Mouse (Mus musculus): ENCODE measurements around the gene Mybpc2. TPM values are rescaled to one million over a fixed set of nuclear protein-coding genes. Genes with fewer than 3 reads are reported as not detected.

Gene Mybpc2
- not detected for total RNA-seq (2023)

DNA sequence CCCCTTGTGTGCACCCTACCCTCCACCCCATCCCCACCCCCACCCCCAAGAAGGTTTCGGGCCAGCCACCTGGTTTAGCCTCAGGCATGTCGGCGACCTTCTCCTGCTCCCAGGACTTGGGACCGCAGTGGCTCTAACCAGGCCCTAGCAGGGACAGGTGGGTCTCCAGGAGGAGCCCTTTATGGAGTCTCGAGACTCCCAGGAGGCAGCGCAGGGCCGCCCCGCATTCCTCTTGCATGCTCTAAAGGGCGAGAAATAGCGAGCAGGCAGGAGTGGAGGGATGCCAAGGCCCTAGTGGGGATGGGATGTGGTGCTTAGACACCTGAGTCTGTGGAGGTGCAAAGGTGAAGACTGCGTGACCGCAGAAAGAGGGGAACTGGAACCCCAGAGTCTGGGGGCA is at the start of gene Mybpc2:
Gene Mybpc2, minus strand, starts transcription at position 155 of the 400 bp plus-strand sequence.

DNA sequence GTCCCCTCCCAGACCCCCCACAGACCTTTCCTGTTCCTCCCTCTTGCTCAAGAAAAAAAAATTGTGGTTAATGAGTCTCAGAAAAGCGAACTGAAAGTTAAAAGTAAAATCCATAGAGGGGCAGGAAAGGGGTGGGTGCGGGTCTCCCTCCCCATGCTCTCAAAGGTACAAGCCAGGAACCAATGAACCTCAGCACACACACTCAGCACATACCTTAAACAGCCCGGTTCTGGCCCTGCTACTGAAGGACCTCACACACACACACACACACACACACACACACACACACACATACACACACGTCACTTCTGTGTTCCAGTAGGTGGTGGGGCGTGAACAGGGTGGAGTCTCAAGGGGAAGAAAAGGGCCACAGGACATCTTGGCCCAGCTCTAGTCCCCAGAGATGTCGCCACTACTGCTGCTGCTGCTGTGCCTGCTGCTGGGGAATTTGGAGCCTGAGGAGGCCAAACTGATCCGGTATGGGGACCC is 47.8 kb upstream of the Mybpc2 start, which contains the start of gene Napsa:
Gene Napsa, plus strand, starts transcription at position 168 of the 489 bp plus-strand sequence.

DNA sequence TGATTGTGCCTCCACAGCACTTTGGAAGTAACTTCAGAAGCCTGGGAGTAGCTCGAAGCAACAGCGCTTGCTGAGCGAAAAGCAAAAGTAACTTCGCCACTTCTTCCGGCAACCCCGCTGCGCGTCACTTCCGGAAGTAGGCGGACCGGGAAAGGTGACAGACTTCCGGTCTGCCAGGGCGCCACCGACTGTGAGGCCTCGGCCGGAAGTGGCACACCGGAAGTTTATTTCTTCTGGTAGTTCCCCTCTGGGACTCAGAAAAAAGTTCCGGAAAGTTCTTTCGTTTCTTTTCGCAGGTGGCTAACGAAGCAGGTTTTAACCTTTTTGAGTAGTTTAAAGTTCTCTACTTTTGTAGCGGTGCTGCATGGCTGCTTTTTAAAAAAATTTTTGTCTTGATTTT is 29.4 kb upstream of the Mybpc2 start, which contains the start of gene Nr1h2:
Gene Nr1h2, minus strand, starts transcription at position 126 of the 400 bp plus-strand sequence.

DNA sequence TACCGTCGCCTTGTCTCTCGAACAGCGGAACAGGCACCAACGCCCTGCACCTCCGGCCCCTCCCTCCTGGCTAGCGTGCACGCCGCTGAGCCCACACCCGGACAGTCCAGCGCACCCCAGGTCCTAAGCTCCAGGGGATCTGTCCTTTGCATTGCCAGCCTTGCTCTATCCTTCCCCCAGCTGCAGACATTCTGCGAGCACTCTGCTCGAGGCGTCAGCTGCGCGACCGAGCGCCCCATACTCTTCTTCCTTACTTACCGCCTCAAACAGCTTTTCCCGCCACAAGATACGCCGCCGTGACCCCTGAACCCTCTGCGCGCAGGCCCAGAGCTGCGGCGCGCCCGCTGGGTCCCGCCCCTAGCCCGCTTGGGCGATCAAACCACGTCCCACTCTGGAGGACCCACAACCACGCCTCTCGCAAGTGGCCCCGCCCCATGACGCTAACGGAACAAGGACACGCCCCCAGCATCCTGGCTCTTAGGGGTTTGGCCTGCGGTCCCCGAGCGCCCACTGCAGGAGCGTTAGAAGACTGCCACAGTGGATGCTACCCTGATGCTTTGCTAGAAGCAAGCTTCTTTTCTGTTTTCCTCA is 24.1 kb upstream of the Mybpc2 start, which contains the start of gene Pold1:
Gene Pold1, minus strand, starts transcription at position 353 of the 591 bp plus-strand sequence.

DNA sequence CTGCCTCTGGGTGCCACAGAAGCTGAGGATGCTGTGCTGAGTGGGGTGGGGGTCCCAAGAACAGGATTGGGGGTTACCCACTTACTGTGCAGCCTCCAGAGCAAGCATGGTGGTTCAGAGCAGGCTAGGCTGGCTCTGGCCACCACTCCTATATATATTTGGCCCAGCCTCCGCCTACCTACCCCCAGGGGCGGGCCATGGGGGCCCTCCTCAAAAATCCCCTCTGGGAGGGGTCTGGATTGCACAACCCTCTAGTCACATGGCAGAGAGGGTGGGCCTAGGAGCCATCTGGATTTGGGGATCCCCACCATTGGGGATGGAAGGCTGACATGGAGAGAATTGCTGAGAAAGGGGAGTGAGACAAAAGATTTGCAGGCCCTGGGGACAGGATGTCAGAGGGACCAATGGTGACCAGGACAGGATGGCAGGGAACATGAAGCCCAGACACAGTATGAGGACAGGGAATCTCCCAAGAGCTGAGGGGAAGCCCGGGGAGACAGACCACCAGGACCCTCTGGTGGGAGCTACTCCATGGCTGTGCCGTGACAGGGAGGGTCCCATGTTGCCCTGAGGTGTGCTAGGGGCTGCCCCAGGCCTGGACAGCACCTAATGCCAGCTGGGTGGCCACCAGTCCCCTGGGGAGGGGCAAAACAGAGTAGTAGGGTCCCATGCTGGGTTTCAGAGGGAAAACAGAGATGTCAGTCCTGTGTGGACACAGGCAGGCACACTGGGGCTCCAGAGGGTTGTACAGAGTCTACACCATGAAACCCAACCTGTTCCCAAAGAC is 7.7 kb upstream of the Mybpc2 start, which contains the start of gene Spib:
Gene Spib, minus strand, starts transcription at position 126 of the 787 bp plus-strand sequence.

DNA sequence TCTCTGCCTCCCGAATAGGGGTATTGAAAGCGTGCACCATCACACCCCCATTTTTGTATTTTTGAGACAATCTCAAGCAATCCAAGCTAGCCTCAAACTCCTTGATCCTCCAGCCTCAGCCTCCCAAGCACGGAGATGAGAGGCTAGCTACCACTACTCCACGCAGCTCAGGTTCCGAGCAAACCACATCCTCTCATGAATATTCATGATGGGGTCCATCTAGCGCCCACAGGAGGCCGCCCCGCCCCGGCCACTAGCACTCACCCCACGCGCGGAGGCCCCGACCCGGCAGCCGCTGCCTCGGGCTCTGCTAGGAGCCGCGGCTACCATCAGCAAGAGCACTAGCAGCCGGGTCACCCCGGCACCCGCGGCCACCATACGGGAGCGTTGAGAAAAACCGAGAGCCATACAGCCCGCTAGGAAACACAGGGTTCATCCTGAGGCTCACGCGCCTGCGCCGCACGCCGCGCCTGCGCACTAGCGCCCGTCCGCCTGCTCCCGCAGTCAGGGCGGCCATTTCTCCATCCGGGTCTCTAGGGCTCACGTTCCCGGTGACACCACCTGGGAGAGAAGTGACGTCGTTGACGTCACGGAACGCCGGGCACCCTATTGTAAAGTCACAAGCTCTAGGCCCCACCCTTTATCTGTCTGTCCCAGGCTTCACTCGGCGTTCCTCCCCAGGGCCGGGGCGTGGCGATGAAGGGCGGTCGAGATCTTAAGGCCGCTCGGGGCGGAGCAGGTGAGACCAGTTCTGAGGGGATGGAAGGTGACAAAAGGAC is 28.3 kb downstream of the Mybpc2 start, which contains the start of the genes Emc10 and Fam71e1:
Gene Emc10, minus strand, starts transcription at position 538 of the 779 bp plus-strand sequence.
Gene Fam71e1, plus strand, starts transcription at position 590 of the 779 bp plus-strand sequence.

DNA sequence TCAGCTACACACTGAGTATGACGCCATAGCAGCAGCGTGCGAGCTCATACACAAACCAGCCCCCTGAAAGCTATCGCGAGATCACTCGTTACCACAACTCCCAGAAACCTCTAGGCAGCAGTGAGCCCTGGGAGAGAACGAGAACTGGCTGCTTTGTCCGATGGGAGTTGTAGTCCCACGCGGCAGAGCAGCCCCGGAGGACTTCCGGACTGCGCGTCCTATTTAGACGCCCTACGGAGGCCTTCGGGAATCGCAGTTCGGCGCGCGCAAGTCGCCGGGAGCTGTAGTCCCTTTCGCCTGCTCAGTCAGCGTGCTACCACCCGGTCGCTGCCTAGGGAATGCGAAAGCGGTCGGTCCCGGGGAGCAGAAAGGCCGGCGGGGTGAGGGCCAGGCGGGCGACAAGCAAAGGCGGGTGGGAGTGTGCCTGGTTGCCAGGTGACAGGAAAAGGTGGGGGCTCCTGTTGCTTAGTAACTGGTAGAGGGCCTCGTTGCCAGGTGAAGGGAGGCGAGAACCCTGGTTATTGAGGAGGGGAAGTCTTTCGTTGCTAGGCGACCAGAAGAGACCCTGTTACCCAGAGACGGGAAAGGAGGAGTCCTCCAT is 56.5 kb downstream of the Mybpc2 start, which contains the start of gene Josd2:
Gene Josd2, plus strand, starts transcription at position 170 of the 601 bp plus-strand sequence.

DNA sequence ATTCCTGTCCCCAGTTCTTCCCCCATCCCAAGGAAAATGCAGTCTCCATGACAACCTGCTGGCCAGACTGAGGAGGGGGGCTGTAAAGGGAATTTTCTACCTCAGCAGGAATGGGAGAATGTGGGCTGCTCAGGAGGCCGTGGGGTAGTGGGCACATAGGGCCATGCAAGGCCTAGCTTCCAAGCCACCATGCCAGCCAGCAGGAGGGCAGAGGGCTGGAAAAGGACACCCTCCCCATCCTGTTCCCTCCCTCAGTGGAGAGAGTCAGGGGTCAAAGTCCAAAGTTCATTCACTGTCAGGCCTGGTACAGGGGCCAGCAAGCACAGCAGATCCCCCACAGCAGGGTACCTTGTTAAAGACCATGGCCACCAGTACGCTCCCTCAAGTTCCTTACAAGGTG is 59.3 kb downstream of the Mybpc2 start, which contains the start of gene Aspdh:
Gene Aspdh, plus strand, starts transcription at position 281 of the 400 bp plus-strand sequence.

Other genes with a start within 250 kb of the Mybpc2 start
- gene Clec11a, start 217.8 kb downstream of the Mybpc2 start, total RNA-seq (2023): 1 to 10 TPM in 1 of 2 experiments, under 1 TPM in 1; 0.98 to 1.1 TPM
- gene Shank1, start 214.4 kb downstream of the Mybpc2 start, total RNA-seq (2023): under 1 TPM; 0.21 to 0.82 TPM
- under 1 TPM in 1 of 2 experiments, not detected in 1; 0.87 TPM for gene Syt3, start 140.6 kb downstream of the Mybpc2 start, total RNA-seq (2023)
- gene 1700008O03Rik, start 138.8 kb downstream of the Mybpc2 start, total RNA-seq (2023): not detected
- gene Lrrc4b, start 95.6 kb downstream of the Mybpc2 start, total RNA-seq (2023): not detected
- gene Aspdh, start 59.3 kb downstream of the Mybpc2 start, total RNA-seq (2023): not detected
- gene Josd2, start 56.7 kb downstream of the Mybpc2 start, total RNA-seq (2023): 10 to 100 TPM; 46.2 to 57.4 TPM
- 10 to 100 TPM; 89.9 to 94.2 TPM for gene Emc10, start 28.1 kb downstream of the Mybpc2 start, total RNA-seq (2023)
- 1 to 10 TPM; 5.4 to 6.4 TPM for gene Fam71e1, start 28.1 kb downstream of the Mybpc2 start, total RNA-seq (2023)
- 1 to 10 TPM in 1 of 2 experiments, under 1 TPM in 1; 0.86 to 4.0 TPM for gene Spib, start 7.4 kb upstream of the Mybpc2 start, total RNA-seq (2023)
- gene Pold1, start 24.2 kb upstream of the Mybpc2 start, total RNA-seq (2023): 10 to 100 TPM; 45.0 to 65.0 TPM
- 100 to 1,000 TPM; 285 to 303 TPM for gene Nr1h2, start 29.3 kb upstream of the Mybpc2 start, total RNA-seq (2023)
- gene Napsa, start 47.7 kb upstream of the Mybpc2 start, total RNA-seq (2023): 1 to 10 TPM; 1.6 to 5.3 TPM
- gene Kcnc3, start 66.0 kb upstream of the Mybpc2 start, total RNA-seq (2023): under 1 TPM; 0.24 to 0.47 TPM
- gene Myh14, start 146.2 kb upstream of the Mybpc2 start, total RNA-seq (2023): under 1 TPM in 1 of 2 experiments, not detected in 1; 0.18 TPM
- not detected for gene Izumo2, start 184.1 kb upstream of the Mybpc2 start, total RNA-seq (2023)
- gene Vrk3, start 223.8 kb upstream of the Mybpc2 start, total RNA-seq (2023): 10 to 100 TPM; 99.4 to 99.8 TPM
- gene Zfp473, start 226.4 kb upstream of the Mybpc2 start, total RNA-seq (2023): under 1 TPM; 0.93 to 0.98 TPM

Data from T-cell, adult 66 days (primary cell).